Mouse (Mus musculus) liver, adult 2 months (tissue): Measurements from ENCODE around the gene Sorcs3. TPM values are rescaled to one million over a fixed set of nuclear protein-coding genes. Genes with fewer than 3 reads are reported as not detected.

Experiments
- DNase-seq: peaks from one replicate; pipeline ENCODE4 v3.0.0-alpha.2; 2011; ENCODE audit warnings: low read depth, low spot score; ENCODE audit errors: extremely low read depth
- H3K27ac ChIP-seq: fragments of 200-500 bp; replicated peaks from 2 replicates; pipeline ENCODE4 v1.5.1; 2012; ENCODE audit warnings: low read depth, mild to moderate bottlenecking, control low read depth, inconsistent platforms, low read length; ENCODE audit not compliant: insufficient read depth
- H3K27me3 ChIP-seq: fragments of 200-500 bp; 2 replicates; pipeline ENCODE4 v1.6.1; 2012; ENCODE audit warnings: mild to moderate bottlenecking, moderate library complexity, low read length, inconsistent platforms; ENCODE audit not compliant: control insufficient read depth, insufficient read depth
- H3K36me3 ChIP-seq: fragments of 200-500 bp; 2 replicates; pipeline ENCODE4 v1.6.1; 2012; ENCODE audit warnings: low read length, inconsistent platforms; ENCODE audit not compliant: control insufficient read depth, insufficient read depth
- H3K4me1 ChIP-seq: fragments of 200-500 bp; 2 replicates; pipeline ENCODE4 v1.6.1; 2011; ENCODE audit warnings: low read length; ENCODE audit not compliant: control insufficient read depth, insufficient read depth
- H3K4me3 ChIP-seq: fragments of 200-500 bp; 2 replicates; pipeline ENCODE4 v1.5.1; 2011; ENCODE audit warnings: low read depth, mild to moderate bottlenecking, control low read depth, low read length, moderate library complexity; ENCODE audit not compliant: insufficient read depth
- H3K79me2 ChIP-seq: fragments of 200-500 bp; 2 replicates; pipeline ENCODE4 v1.6.1; 2012; ENCODE audit warnings: inconsistent platforms, mild to moderate bottlenecking, low read length, moderate library complexity; ENCODE audit not compliant: control insufficient read depth, insufficient read depth
- H3K9ac ChIP-seq: fragments of 200-500 bp; 2 replicates; pipeline ENCODE4 v1.6.1; 2012; ENCODE audit warnings: low read depth, mild to moderate bottlenecking, control low read depth, inconsistent platforms, low read length
- CTCF ChIP-seq: fragments of 200-500 bp; IDR thresholded peaks from 2 replicates; pipeline ENCODE4 v1.5.1; 2011; ENCODE audit warnings: low read depth, low read length, control low read depth
- POLR2A ChIP-seq: fragments of 200-500 bp; IDR thresholded peaks from 2 replicates; pipeline ENCODE4 v1.6.1; 2011; ENCODE audit warnings: low read length, control low read depth; ENCODE audit not compliant: insufficient read depth; ENCODE audit errors: extremely low read depth
- WGBS: fragments of 180-500 bp; shearing (Covaris S2); methylation state at CpG from one replicate; pipeline ENCODE4 v1.1.7; 2018; 5-methylcytosine and 5-hydroxymethylcytosine counted together
- polyA plus RNA-seq: library from polyadenylated mRNA; depleted of rRNA; stranded (reverse); fragments of >200 nt; gene quantifications from 2 replicates; pipeline ENCODE4 v1.2.3, GENCODE M21; 2012; rRNA removed
- total RNA-seq: library from RNA; depleted of rRNA; stranded (reverse); fragments of >200 nt; gene quantifications from 2 replicates; pipeline ENCODE4 v1.2.3, GENCODE M21; 2014; rRNA removed

Sorcs3 gene
- total RNA-seq: 0.09 and 0.20 TPM in 2 replicates
- 0.04 TPM in 1 of 2 replicates, not detected in the other for polyA plus RNA-seq

GRCm38 (mm10) chr19:48205929-48206814 is at the start of gene Sorcs3:
TSS of gene Sorcs3 (plus strand) at chr19:48206025.
- Histone ChIP-seq H3K4me3 (peak within 1 kb of the TSS; percentile 37; the same call in 1 of the 2 replicates), H3K27me3 (peaks cover 9% of the 10 kb centered on the region)
- DNase-seq: no peak

GRCm38 (mm10) chr19:48165341-48165740 is 40.5 kb upstream of the Sorcs3 start:
- 55% methylated on average over 3 of the region's 3 CpGs for WGBS
- no peaks in the 10 kb centered on the region for H3K79me2 ChIP-seq
- no peak overlapping the region for H3K27ac ChIP-seq
- no peak overlapping the region for H3K4me3 ChIP-seq
- no peak overlapping the region for H3K9ac ChIP-seq
- peaks cover 3% of the 10 kb centered on the region; the same call in 1 of the 2 replicates for H3K4me1 ChIP-seq
- no peaks in the 10 kb centered on the region for H3K27me3 ChIP-seq
- no peaks in the 10 kb centered on the region for H3K36me3 ChIP-seq
- DNase-seq: peak; percentile 93
- TF ChIP-seq POLR2A (no peak), CTCF (no peak)

More at GRCm38 (mm10) chr19:48205929-48206814, at the start of gene Sorcs3:
- Histone ChIP-seq H3K4me1 (no peaks in the 10 kb centered on the region), H3K9ac (no peak within 1 kb of the TSS), H3K36me3 (no peaks in the 10 kb centered on the region), H3K27ac (no peak within 1 kb of the TSS), H3K79me2 (no peaks in the 10 kb centered on the region)
- no peak for TF ChIP-seq POLR2A
- whole genome bisulfite sequencing: 1% methylated on average over 70 of the region's 70 CpGs

GRCm38 (mm10) chr19:48167110-48167509 is 38.7 kb upstream of the Sorcs3 start:
- TF ChIP-seq CTCF: no peak
- no peak for TF ChIP-seq POLR2A
- no peaks in the 10 kb centered on the region for H3K36me3 ChIP-seq
- 47% methylated on average over 1 of the region's 1 CpGs for WGBS
- H3K4me3 ChIP-seq: no peak overlapping the region
- H3K27ac ChIP-seq: no peak overlapping the region
- H3K27me3 ChIP-seq: no peaks in the 10 kb centered on the region
- H3K9ac ChIP-seq: no peak overlapping the region
- DNase-seq: no peak
- H3K79me2 ChIP-seq: no peaks in the 10 kb centered on the region
- peaks cover 3% of the 10 kb centered on the region; the same call in 1 of the 2 replicates for H3K4me1 ChIP-seq

- 52% methylated on average over 5 of the region's 5 CpGs for WGBS
- Histone ChIP-seq H3K36me3 (no peaks in the 10 kb centered on the region), H3K27ac (no peak overlapping the region), H3K9ac (no peak overlapping the region), H3K79me2 (no peaks in the 10 kb centered on the region), H3K4me1 (peaks cover 3% of the 10 kb centered on the region; the same call in 1 of the 2 replicates), H3K27me3 (no peaks in the 10 kb centered on the region), H3K4me3 (no peak overlapping the region)
- DNase-seq: no peak
- no peak for TF ChIP-seq POLR2A
- TF ChIP-seq CTCF: no peak
Measured at GRCm38 (mm10) chr19:48168284-48168683, 37.5 kb upstream of the Sorcs3 start.

- H3K79me2 ChIP-seq: no peaks in the 10 kb centered on the region
- H3K27ac ChIP-seq: no peak overlapping the region
- TF ChIP-seq POLR2A: no peak
- TF ChIP-seq CTCF: 0 out of 2 replicates have a peak, but pooled peaks have one; percentile 10
- DNase-seq: peak; percentile 19
- no peak overlapping the region for H3K4me3 ChIP-seq
- no peaks in the 10 kb centered on the region for H3K27me3 ChIP-seq
- WGBS: 69% methylated on average over 4 of the region's 4 CpGs
- H3K9ac ChIP-seq: no peak overlapping the region
- H3K4me1 ChIP-seq: no peaks in the 10 kb centered on the region
- no peaks in the 10 kb centered on the region for H3K36me3 ChIP-seq
Measured at GRCm38 (mm10) chr19:48174717-48175116, 31.1 kb upstream of the Sorcs3 start.

DNA sequence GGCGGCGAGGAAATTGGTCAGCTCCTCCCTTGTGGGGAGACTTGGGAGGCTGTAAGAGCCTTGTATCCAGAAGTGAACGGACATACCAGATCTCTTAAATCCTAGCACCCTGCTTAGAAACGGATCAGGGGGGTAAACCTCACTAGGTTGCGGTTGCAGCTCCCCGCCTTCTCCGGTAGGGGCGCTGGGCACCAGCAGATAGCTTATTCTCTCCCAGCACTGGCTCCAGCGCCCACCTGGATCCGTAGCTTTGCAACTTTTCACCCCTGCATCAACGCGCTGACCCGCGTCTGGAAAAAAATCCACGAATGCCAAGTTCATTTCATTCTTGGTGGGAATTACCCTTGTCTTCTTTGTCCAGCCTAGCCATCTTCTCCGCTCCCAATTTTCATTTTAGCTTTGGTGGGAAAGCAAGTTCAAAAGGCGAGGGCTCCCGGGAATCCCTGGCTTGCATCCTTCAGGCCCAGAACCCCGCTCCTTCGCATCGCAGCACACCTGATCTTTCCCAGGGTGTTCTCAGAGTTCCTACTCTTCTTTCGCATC is 1.8 kb upstream of the Sorcs3 start:
- TF ChIP-seq POLR2A (no peak), CTCF (peak; percentile 58)
- Histone ChIP-seq H3K9ac (no peak overlapping the region), H3K79me2 (no peaks in the 10 kb centered on the region), H3K4me3 (no peak overlapping the region), H3K36me3 (no peaks in the 10 kb centered on the region), H3K27ac (no peak overlapping the region), H3K4me1 (no peaks in the 10 kb centered on the region), H3K27me3 (peaks cover 9% of the 10 kb centered on the region)
- no peak for DNase-seq
- WGBS: 4% methylated on average over 22 of the region's 22 CpGs
